Mouse (Mus musculus) olfactory bulb, adult 2 months (tissue): Measurements from ENCODE around the gene Pigu.

ENCODE experiments used
- CTCF ChIP-seq: fragments of 200-500 bp; IDR thresholded peaks from 2 replicates; pipeline ENCODE4 v1.5.1; 2012; ENCODE audit warnings: low read depth, mild to moderate bottlenecking, low read length, moderate library complexity; ENCODE audit not compliant: insufficient read depth
- POLR2A ChIP-seq: fragments of 200-500 bp; IDR thresholded peaks from 2 replicates; pipeline ENCODE4 v1.6.1; 2012; ENCODE audit warnings: mild to moderate bottlenecking, low read depth, low read length, moderate library complexity; ENCODE audit not compliant: insufficient read depth

GRCm38 (mm10) chr2:155308936-155309592 lies 48.2 kb downstream of the Pigu start:
- TF ChIP-seq POLR2A (no peak), CTCF (no peak)
